Mouse (Mus musculus) CH12.LX (cell line): ENCODE measurements around the gene Rpp25. TPM values are rescaled to one million over a fixed set of nuclear protein-coding genes. Genes with fewer than 3 reads are reported as not detected.

Experiments used
- DNase-seq: peaks from one replicate; pipeline ENCODE4 v3.0.0-alpha.2; 2013; ENCODE audit errors: extremely low read depth
- H3K27ac ChIP-seq: 2 replicates; pipeline ENCODE4 v1.5.1; 2012; ENCODE audit warnings: low read depth, mild to moderate bottlenecking, control low read depth, moderate library complexity; ENCODE audit not compliant: insufficient read depth
- H3K27me3 ChIP-seq: replicated peaks from 2 replicates; pipeline ENCODE3; 2012; ENCODE audit warnings: inconsistent platforms
- H3K36me3 ChIP-seq, 2 experiments: replicated peaks in 1 of 2; 2 replicates each; pipeline versions ENCODE3 to v1.6.1; 2012; ENCODE audit warnings: inconsistent platforms in 1 of 2, low read length in 1 of 2, mild to moderate bottlenecking in 1 of 2, mixed read lengths in 1 of 2, moderate library complexity in 1 of 2; ENCODE audit not compliant: control insufficient read depth in 1 of 2, insufficient read depth in 1 of 2
- H3K4me1 ChIP-seq, 2 experiments: 2 replicates each; pipeline ENCODE4 v1.6.1; 2012; ENCODE audit warnings: inconsistent platforms in 1 of 2, moderate library complexity in 1 of 2; ENCODE audit not compliant: insufficient read depth in 2 of 2, control insufficient read depth in 1 of 2
- H3K4me2 ChIP-seq: 2 replicates; pipeline ENCODE4 v1.6.1; 2012; ENCODE audit warnings: low read depth, mild to moderate bottlenecking, control low read depth; ENCODE audit not compliant: poor library complexity, insufficient read depth, severe bottlenecking
- H3K4me3 ChIP-seq, 3 experiments: fragments of 150-350 bp in 1 of 3; sonication (generic) in 1 of 3; replicated peaks in 1 of 3; 2 replicates each; pipeline versions ENCODE3 to v1.5.1; 2011 to 2012; ENCODE audit warnings: low read depth in 2 of 3, low read length in 2 of 3, mild to moderate bottlenecking in 2 of 3, moderate library complexity in 2 of 3, control low read depth in 1 of 3, improper control_type of control experiment in 1 of 3, inconsistent platforms in 1 of 3, mixed read lengths in 1 of 3; ENCODE audit not compliant: poor library complexity in 1 of 3
- H3K79me2 ChIP-seq: replicated peaks from 2 replicates; pipeline ENCODE4 v1.6.1; 2012; ENCODE audit warnings: mild to moderate bottlenecking, moderate library complexity; ENCODE audit not compliant: control insufficient read depth, poor library complexity, insufficient read depth, severe bottlenecking; ENCODE audit errors: extremely low read depth
- H3K9ac ChIP-seq: 2 replicates; pipeline ENCODE4 v1.6.1; 2012; ENCODE audit warnings: low read depth, mild to moderate bottlenecking, control low read depth, moderate library complexity; ENCODE audit not compliant: insufficient read depth
- H3K9me3 ChIP-seq: replicated peaks from 2 replicates; pipeline ENCODE3; 2012; ENCODE audit warnings: low read length, inconsistent platforms, mixed read lengths
- BHLHE40 ChIP-seq: IDR thresholded peaks from 2 replicates; pipeline ENCODE4 v1.6.1; 2011; ENCODE audit warnings: mild to moderate bottlenecking, low read depth, low read length, improper control_type of control experiment
- CTCF ChIP-seq, 2 experiments: IDR thresholded peaks in 1 of 2; conservative IDR thresholded peaks in 1 of 2; 2 replicates each; pipeline ENCODE4 v1.5.1; 2011 to 2012; ENCODE audit warnings: low read depth in 2 of 2, low read length in 2 of 2, improper control_type of control experiment in 1 of 2, inconsistent platforms in 1 of 2, mild to moderate bottlenecking in 1 of 2, moderate library complexity in 1 of 2
- E2F4 ChIP-seq: IDR thresholded peaks from 2 replicates; pipeline ENCODE4 v1.6.1; 2011; ENCODE audit warnings: low read depth, low read length, improper control_type of control experiment; ENCODE audit not compliant: insufficient replicate concordance
- ETS1 ChIP-seq: conservative IDR thresholded peaks from 2 replicates; pipeline ENCODE4 v1.6.1; 2012; ENCODE audit warnings: low read depth, mild to moderate bottlenecking, inconsistent platforms, low read length, improper control_type of control experiment, moderate library complexity
- JUND ChIP-seq: conservative IDR thresholded peaks from 2 replicates; pipeline ENCODE4 v1.6.1; 2011; ENCODE audit warnings: low read depth, low read length, improper control_type of control experiment
- MAZ ChIP-seq: IDR thresholded peaks from 2 replicates; pipeline ENCODE4 v1.6.1; 2012; ENCODE audit warnings: low read depth, mild to moderate bottlenecking, inconsistent platforms, low read length, improper control_type of control experiment, moderate library complexity
- RAD21 ChIP-seq: IDR thresholded peaks from 2 replicates; pipeline ENCODE4 v1.6.1; 2011; ENCODE audit warnings: low read depth, mild to moderate bottlenecking, low read length, improper control_type of control experiment, moderate library complexity
- SIN3A ChIP-seq: IDR thresholded peaks from 2 replicates; pipeline ENCODE4 v1.6.1; 2012; ENCODE audit warnings: low read length, improper control_type of control experiment, inconsistent platforms
- SMC3 ChIP-seq: IDR thresholded peaks from 2 replicates; pipeline ENCODE4 v1.6.1; 2011; ENCODE audit warnings: low read depth, low read length, improper control_type of control experiment
- TBP ChIP-seq: conservative IDR thresholded peaks from 2 replicates; pipeline ENCODE4 v1.6.1; 2011; ENCODE audit warnings: low read depth, low read length, improper control_type of control experiment
- TCF12 ChIP-seq: IDR thresholded peaks from 2 replicates; pipeline ENCODE4 v1.6.1; 2014; ENCODE audit warnings: low read depth, mild to moderate bottlenecking, inconsistent platforms, low read length, improper control_type of control experiment
- UBTF ChIP-seq: IDR thresholded peaks from 2 replicates; pipeline ENCODE4 v1.6.1; 2012; ENCODE audit warnings: low read depth, mild to moderate bottlenecking, inconsistent platforms, low read length, improper control_type of control experiment, moderate library complexity
- USF2 ChIP-seq: conservative IDR thresholded peaks from 2 replicates; pipeline ENCODE4 v1.6.1; 2011; ENCODE audit warnings: low read depth, low read length, improper control_type of control experiment
- dilution Hi-C: fragments of 300-500 bp; cut with MboI; formaldehyde crosslinking; loops from 2 replicates; pipeline ENCODE4 v1.14.3; 2020; ENCODE audit warnings: low sequenced_read_pairs; ENCODE audit not compliant: extremely low pct_unique_long_range_greater_than_20kb, extremely low pct_ligation_motif_present
- in situ Hi-C: fragments of 300-500 bp; cut with MboI; formaldehyde crosslinking; loops from 3 replicates; pipeline ENCODE4 v1.14.3; 2019; ENCODE audit warnings: low sequenced_read_pairs, low pct_ligation_motif_present, low pct_unique_long_range_greater_than_20kb, mixed read lengths
- polyA plus RNA-seq: library from polyadenylated mRNA; unstranded; fragments of >175 nt; gene quantifications from 2 replicates; pipeline ENCODE4 v1.2.1, GENCODE M21; 2012; ENCODE audit warnings: low read depth; ENCODE audit not compliant: insufficient read length
- total RNA-seq, 2 experiments: library from RNA; depleted of rRNA; stranded (reverse); fragments of 300-350 nt in 1 of 2; fragments of >200 nt in 1 of 2; gene quantifications; 2 replicates each; pipeline ENCODE4 v1.2.3; 2012 to 2014

The Rpp25 gene
- total and polyA plus RNA-seq, 3 experiments = 0.21 TPM; not detected in 2

DNA sequence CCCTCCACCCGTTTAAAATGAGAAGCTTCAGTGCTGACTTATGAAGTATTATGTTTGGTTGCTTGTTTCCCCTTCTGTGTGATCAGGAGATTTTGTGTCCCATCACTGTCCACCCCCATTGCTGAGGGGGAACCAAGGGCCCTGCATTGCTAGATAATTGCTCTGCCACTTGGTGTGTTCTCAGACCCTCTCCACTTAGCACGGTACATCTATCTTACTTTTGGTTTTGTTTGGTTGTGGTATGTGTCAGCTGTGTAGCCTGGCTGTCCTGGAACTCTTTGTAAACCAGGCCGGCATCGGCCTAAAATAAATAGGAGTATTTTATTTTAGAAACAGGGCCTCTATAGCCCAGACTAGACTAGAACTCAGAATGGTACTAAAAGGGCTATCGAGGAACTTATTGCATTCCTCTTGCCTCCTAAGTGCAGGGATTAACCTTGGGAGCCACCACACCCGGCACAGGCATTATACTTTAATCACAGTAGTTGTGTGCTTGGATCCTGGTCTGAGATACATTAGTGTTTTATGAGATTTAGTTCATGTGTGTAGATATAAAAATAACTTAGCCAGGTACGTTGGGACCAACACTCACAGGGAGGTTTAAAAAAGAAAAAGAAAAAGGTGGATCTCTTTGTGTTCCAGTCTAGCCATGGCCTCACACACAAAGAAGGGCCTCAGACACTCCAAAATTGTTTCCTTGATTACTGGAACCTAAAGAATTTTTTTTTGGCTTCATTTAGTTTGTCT lies 18.5 kb downstream of the Rpp25 start:
- Histone ChIP-seq H3K79me2 (peaks cover 54% of the 10 kb centered on the region), H3K36me3 (peaks cover 0 to 12% of the 10 kb centered on the region in 2 experiments), H3K4me3 (peak overlapping the region; percentile 88 to 99 (median 89)), H3K4me2 (peak overlapping the region; percentile 97), H3K4me1 (peaks cover 0 to 41% of the 10 kb centered on the region in 2 experiments; a peak in 2 of 4 replicates), H3K9me3 (no peaks in the 10 kb centered on the region), H3K9ac (peak overlapping the region; percentile 90), H3K27me3 (no peaks in the 10 kb centered on the region), H3K27ac (no peak overlapping the region)
- peak; percentile 66 for TF ChIP-seq SIN3A
- TF ChIP-seq JUND = no peak
- in situ Hi-C loops = loop anchor here (5.0 kb wide), 1 partner anchor 130 kb away; the partner anchor contains the start of gene Csk
- dilution Hi-C loops = no loop called here
- DNase-seq = no peak

DNA sequence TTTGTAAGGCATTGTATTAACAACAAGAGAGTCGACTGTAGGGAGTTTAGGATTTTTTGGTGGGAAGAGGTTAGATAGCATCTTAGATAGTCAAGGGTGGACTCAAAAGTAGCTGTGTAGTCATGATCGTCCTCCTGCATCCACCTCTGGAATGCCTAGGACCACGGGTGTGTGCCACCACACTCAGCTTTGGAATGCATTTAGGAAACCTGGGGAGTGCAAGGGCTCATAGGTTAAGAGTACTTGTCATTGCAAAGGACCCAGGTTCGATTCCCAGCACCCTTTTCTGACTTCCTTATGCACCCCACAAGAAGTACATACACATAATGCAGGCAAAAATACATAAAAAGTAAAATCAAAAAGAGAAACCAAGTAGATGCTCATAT lies 19.0 kb downstream of the Rpp25 start:
- Histone ChIP-seq H3K9ac (peak overlapping the region; percentile 90), H3K4me2 (peak overlapping the region; percentile 97), H3K9me3 (no peaks in the 10 kb centered on the region), H3K4me1 (peaks cover 0 to 40% of the 10 kb centered on the region in 2 experiments; a peak in 2 of 4 replicates), H3K4me3 (peak overlapping the region in 2 of 3 experiments; percentile 88 to 89), H3K27me3 (no peaks in the 10 kb centered on the region), H3K36me3 (peaks cover 0 to 13% of the 10 kb centered on the region in 2 experiments), H3K79me2 (peaks cover 57% of the 10 kb centered on the region), H3K27ac (no peak overlapping the region)
- DNase-seq = no peak
- dilution Hi-C loops (no loop called here), in situ Hi-C loops (loop anchor here (5.0 kb wide), 1 partner anchor 129 kb away; the partner anchor contains the start of gene Csk)
- TF ChIP-seq RAD21 (no peak), ETS1 (no peak), E2F4 (no peak), TBP (no peak), SIN3A (no peak), MAZ (no peak), USF2 (no peak), JUND (no peak), BHLHE40 (no peak), TCF12 (no peak), SMC3 (no peak)

DNA sequence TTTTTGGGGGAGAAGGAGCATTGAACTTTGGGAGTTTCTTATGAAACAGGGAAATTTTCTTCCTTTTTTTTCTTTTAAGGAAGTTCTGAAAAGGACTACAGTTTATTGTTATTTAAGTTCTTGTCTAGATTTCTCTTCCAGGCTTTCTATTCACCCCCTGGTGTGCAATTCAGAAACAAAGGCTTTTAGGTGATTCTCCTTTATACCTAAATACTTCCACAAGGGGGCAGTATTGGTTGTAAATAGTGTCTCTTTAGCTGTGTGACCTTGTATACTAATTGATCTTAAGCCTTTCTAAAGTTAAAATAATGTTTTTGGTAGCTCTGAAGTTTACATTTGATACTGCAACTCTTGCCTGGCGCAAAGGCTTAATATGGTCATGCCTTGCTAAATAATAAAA lies 19.9 kb downstream of the Rpp25 start:
- TF ChIP-seq TCF12 = no peak
- no peak for TF ChIP-seq E2F4
- no peak for TF ChIP-seq UBTF
- peak; percentile 48 for TF ChIP-seq SMC3
- 0 out of 2 replicates have a peak, but pooled peaks have one; percentile 52 for TF ChIP-seq SIN3A
- TF ChIP-seq RAD21 = peak; percentile 67
- peak in 1 of 2 experiments; percentile 80; a peak in 3 of 4 replicates for TF ChIP-seq CTCF (conservative IDR thresholded peaks at IDR 0.05 in 1 of 2, IDR thresholded peaks at IDR 0.05 in 1 of 2; ENCODE audit: low read depth in 2 of 2, low read length in 2 of 2)
- Histone ChIP-seq H3K9me3 (no peaks in the 10 kb centered on the region), H3K27ac (no peak overlapping the region), H3K9ac (no peak overlapping the region), H3K36me3 (peaks cover 1 to 16% of the 10 kb centered on the region in 2 experiments), H3K27me3 (no peaks in the 10 kb centered on the region), H3K79me2 (peaks cover 66% of the 10 kb centered on the region), H3K4me3 (no peak overlapping the region), H3K4me2 (no peak overlapping the region), H3K4me1 (peaks cover 0 to 42% of the 10 kb centered on the region in 2 experiments; a peak in 2 of 4 replicates)
- in situ Hi-C loops = loop anchor here (5.0 kb wide), 1 partner anchor 129 kb away; the partner anchor contains the start of gene Csk
- DNase-seq = peak; percentile 79
- dilution Hi-C loops = no loop called here
